Mouse (Mus musculus): ENCODE measurements at regions not wholly inside any gene's neighbourhood (a gene's known extent, or its start where the extent isn't known, plus 50 kb on each side); places are given as distances from the start of the nearest gene placed in this dataset.

DNA sequence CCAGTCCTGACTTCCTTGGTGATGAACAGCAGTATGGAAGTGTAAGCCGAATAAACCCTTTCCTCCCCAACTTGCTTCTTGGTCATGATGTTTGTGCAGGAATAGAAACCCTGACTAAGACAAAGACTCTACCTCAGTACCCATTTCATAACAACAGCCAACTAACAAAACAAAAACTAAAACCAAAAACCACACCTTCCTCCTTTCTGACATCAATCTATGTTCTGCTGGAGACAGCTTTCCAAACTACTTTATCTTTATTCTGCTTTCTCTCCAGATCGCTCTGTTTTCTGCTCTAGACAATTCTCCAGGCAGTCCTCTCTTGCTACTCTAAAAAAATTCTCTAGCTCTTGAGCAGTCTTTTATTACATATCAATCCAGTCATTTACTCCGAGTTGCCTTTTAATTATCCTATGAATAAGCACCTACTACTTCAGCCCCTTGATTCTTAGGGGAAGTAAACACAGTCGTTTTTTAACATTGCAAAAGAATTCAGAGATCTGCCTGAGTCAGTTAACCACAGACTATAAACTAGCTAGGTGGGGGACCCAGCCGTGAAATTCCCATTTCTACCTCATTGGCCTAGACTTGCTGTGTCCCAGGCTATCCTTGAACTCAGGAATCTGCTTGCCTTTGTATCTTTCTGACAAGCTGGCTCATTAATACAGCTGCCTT is 159.1 kb downstream of the Pfkfb3 start:
- TF ChIP-seq CTCF (IDR thresholded peaks at IDR 0.05; ENCODE audit: extremely low read depth, insufficient read depth, insufficient read length, insufficient replicate concordance) (no peak), POLR2A (IDR thresholded peaks at IDR 0.05; ENCODE audit: low read depth, low read length) (no peak)
